Mouse (Mus musculus) adrenal gland, adult 18-20 months (tissue): Measurements from ENCODE around the gene Rnasel. TPM values are rescaled to one million over a fixed set of nuclear protein-coding genes. Genes with fewer than 3 reads are reported as not detected.
A peak's percentile ranks its signal among the peaks of the same experiment; 100 is the strongest.

Source experiments
- DNase-seq, 2 experiments: peaks; one replicate each; pipeline ENCODE4 v3.0.0; 2021 to 2022; ENCODE audit warnings: low spot score in 2 of 2
- long read RNA-seq, 2 experiments: library from polyadenylated mRNA; stranded (forward); transcript quantifications; one replicate each; pipeline ENCODE4 v2.0.0; 2021
- total RNA-seq, 2 experiments: library from RNA; stranded (reverse); gene quantifications; 1 replicate in 1 of 2; 2 replicates in 1 of 2; pipeline ENCODE4 v1.2.3; 2021

Gene Rnasel
- total RNA-seq: 1 to 10 TPM; 7.1 to 9.0 TPM
- long read RNA-seq, experiment 1: 0 reads
- long read RNA-seq, experiment 2, partial matches to known transcripts: 3 of 8 reads
- long read RNA-seq, experiment 2, other reads (novel, unspliced or antisense): 5 of 8 reads

GRCm38 (mm10) chr1:153749211-153749801, at the start of gene Rnasel:
Gene Rnasel, plus strand, starts transcription at chr1:153749426.
- DNase-seq: peak; percentile 69 to 70

DNA sequence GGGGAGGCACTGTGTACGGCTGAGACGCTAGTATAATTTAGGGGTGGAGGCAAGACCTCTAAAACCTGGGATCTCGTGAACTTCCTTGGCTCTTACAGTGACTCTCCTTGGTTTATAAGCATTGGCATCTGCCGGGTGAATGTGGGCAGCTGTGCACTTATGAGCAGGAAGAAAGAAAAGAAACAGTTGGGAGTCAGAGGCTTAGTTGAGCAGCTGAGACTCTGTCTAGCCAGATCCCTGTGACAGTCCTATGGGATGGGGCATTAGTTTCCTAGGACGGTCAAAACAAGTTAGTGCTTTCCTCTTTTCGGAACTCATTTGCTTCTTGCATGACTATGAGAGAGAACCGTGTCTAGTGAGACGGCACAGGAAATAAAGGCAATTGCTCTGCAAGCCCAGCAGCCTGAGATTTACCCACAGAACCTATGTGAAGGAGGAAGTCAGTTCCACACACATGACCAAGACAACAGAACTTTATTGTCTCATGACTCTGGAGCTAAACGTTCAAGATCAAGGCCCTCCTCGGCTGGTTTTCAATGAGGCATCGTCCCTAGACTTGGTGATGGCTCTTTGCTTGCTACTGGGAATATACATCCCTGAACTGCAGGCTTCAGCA, 48.7 kb upstream of the Rnasel start:
- DNase-seq: no peak

DNA sequence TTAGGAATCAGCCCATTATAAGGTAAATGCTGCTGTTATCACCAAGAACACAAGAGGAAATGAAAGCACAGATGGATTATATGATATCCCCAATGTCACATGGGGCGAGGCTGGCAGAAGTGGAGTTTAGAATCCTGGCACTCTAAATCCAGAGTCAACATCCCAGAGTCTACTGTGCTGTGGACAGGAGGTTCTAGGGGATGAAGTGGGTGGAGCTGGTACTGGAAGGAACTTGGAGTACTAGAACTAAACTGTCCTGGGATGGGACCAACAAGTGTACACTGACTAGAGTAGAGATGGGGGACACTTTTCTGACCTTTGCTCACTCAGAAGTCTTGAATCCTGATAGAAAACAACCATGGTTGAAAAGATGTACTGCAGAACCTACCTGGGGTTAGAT, 47.8 kb upstream of the Rnasel start:
- no peak for DNase-seq

GRCm38 (mm10) chr1:153702166-153702852, 46.9 kb upstream of the Rnasel start:
- DNase-seq: no peak

- no peak for DNase-seq
Observed at GRCm38 (mm10) chr1:153702853-153703410, 46.3 kb upstream of the Rnasel start.

- no peak for DNase-seq
Observed at GRCm38 (mm10) chr1:153703445-153703991, 45.7 kb upstream of the Rnasel start.

- DNase-seq: no peak
Observed at GRCm38 (mm10) chr1:153704174-153704573, 45.1 kb upstream of the Rnasel start.

GRCm38 (mm10) chr1:153704996-153705395, 44.2 kb upstream of the Rnasel start:
- DNase-seq: no peak

- DNase-seq: no peak
Observed at GRCm38 (mm10) chr1:153708626-153709025, 40.6 kb upstream of the Rnasel start.

DNA sequence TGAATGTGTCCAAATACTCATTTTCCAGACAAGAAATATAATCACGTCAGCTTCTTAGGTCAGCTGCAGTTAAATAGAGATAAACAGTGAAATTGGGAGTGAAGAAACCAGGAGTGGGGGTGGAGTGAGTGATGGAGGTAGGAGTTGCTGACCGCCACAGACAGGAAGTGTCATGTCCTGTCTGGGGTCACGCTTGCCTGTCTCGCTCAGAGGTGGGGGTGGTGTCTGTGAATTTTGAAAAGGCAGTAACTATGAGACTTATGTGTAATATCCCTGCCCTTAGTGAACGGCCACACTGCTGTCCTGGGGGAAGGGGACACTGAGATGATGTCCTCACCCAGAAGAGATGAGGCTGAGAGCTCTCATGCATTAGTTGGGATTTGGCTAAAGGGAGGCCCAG, 39.8 kb upstream of the Rnasel start:
- DNase-seq: no peak

DNA sequence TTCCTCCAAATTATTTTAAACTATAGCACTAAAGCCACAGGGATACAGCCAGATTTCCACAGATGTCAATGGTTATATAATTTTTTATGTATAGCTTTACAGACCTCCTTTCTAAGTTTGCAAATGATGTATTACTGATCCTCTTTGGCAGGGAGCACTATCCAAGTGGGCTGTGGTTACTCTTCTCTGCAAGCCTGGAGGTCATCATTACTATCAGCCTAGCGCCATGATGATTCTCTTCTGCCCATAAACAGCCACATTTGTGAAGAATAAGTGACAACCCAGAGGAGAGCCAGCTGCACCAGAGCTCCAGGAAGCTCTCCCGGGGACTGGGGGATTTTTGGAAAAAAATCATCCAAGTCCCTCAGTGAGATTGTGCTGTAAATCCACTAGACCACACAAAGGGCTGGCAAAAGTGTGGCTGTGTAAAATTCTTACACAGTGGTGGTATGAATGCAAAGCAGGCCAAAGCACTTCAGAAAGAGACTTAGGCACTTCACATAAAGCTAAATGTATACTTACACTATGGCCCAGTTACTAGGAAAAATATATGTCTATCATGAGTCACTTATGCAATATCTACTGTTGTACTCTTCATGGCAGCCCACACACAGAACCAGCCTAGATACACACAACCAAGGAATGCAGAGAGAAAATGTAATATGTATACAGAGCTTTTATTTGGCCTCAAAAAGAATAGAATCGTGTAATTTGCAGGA, 37.5 kb upstream of the Rnasel start:
- DNase-seq: no peak

DNA sequence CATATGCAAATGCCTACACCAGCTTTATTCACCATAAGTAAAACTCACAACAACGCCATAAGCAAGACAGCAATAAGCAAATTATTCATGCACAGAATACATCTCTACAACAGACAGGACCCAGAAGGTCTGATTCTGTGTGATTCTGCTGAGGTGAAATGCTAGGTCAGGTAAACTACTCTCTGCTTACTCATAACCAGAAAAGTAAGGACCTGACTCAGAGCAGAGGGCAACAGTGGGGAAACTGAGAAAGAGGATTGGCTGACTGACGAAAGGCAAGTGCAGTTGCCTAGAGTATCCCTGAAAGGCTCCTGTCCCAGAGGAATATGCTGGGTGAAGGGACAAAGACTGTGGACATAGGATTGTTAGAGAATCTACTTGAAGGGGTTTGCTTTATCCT, 36.6 kb upstream of the Rnasel start:
- DNase-seq: no peak

- no peak for DNase-seq
Observed at GRCm38 (mm10) chr1:153717990-153718389, 31.2 kb upstream of the Rnasel start.

- no peak for DNase-seq
Observed at GRCm38 (mm10) chr1:153720935-153721334, 28.3 kb upstream of the Rnasel start.

GRCm38 (mm10) chr1:153721565-153722310, 27.5 kb upstream of the Rnasel start:
- no peak for DNase-seq

DNA sequence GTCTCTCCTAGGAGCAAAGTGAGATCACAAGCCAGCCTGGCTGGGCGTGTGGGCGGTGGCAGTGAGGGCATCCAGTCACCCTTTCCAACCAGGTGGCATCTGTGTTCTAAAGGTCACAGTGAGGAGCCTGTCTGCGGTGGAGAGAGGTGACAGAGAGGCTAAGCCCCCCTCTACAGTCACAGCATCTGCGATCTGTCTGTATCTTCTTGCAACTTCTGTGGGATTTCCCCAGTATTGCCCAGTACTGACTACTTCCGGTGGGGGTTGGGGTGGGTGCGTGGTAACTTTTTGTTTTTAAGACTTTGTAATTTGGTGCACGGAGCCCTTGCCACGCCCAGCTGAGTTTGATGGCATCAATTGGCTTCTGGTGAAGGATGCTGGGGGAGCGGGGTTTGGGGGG, 25.8 kb upstream of the Rnasel start:
- DNase-seq: no peak

GRCm38 (mm10) chr1:153726636-153727035, 22.6 kb upstream of the Rnasel start:
- DNase-seq: no peak

- DNase-seq: no peak
Observed at GRCm38 (mm10) chr1:153729806-153730205, 19.4 kb upstream of the Rnasel start.

DNA sequence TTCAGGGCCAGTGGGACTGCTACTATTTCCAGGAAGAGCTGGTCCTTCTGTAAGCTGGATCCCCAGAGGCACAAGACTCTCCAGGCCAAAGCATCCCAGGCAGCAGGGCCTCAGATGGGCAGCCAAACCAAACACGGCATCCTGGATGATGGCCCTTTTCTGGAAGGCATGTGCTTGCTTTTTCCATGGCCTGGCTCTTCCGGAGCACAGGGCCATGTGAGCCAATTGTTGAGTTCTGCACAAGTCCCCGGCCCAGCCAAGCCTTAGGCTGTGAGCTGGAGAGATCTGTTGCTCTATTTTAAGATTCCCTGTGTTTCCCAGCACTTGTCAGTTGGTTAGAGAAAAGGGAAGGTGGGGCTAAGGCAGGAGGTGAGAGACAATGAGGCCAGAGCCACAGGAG, 18.6 kb upstream of the Rnasel start:
- DNase-seq: no peak

DNA sequence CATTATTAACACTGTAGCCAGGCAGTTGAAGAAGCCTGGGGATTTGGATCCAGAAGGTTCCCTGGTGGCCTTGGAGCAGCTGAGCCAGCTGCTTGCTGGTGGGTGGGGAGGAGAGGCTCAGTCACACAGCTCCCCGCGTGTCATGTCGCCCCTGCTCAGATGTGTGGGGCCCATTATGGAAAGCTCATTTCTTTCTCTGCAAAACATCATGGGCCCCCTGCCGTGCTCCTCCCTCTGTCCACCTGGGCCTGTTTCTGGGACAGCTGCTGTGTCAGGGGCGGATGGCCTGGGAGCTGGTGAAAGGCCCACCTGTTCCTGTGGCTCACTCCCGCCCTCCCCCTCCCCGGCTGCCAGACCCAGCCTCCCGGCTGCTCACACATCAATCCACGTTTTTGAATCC, 16.0 kb upstream of the Rnasel start:
- DNase-seq: no peak
